Mouse (Mus musculus) E14TG2a.4 (cell line): Measurements from ENCODE around the gene Pex5.

Source experiments
- H3K27me3 ChIP-seq: 2 replicates; pipeline ENCODE4 v1.6.1; 2014; ENCODE audit warnings: low read length, control low read depth; ENCODE audit not compliant: insufficient read depth
- H3K36me3 ChIP-seq: 2 replicates; pipeline ENCODE4 v1.6.1; 2014; ENCODE audit warnings: low read length, control low read depth; ENCODE audit not compliant: insufficient read depth
- H3K4me1 ChIP-seq: replicated peaks from 2 replicates; pipeline ENCODE4 v1.6.1; 2014; ENCODE audit warnings: low read depth, low read length, control low read depth
- H3K4me3 ChIP-seq: replicated peaks from 2 replicates; pipeline ENCODE4 v1.5.1; 2014; ENCODE audit warnings: mild to moderate bottlenecking, low read length
- H3K9me3 ChIP-seq: 2 replicates; pipeline ENCODE4 v1.6.1; 2014; ENCODE audit warnings: low read length, control low read depth
- CTCF ChIP-seq: conservative IDR thresholded peaks from 2 replicates; pipeline ENCODE4 v1.5.1; 2014; ENCODE audit warnings: low read length
- NANOG ChIP-seq: IDR thresholded peaks from 2 replicates; pipeline ENCODE4 v1.6.1; 2014; ENCODE audit warnings: borderline replicate concordance, low read length, mixed read lengths
- POU5F1 ChIP-seq: IDR thresholded peaks from 2 replicates; pipeline ENCODE4 v1.6.1; 2014; ENCODE audit warnings: low read length, borderline replicate concordance

The Pex5 gene

DNA sequence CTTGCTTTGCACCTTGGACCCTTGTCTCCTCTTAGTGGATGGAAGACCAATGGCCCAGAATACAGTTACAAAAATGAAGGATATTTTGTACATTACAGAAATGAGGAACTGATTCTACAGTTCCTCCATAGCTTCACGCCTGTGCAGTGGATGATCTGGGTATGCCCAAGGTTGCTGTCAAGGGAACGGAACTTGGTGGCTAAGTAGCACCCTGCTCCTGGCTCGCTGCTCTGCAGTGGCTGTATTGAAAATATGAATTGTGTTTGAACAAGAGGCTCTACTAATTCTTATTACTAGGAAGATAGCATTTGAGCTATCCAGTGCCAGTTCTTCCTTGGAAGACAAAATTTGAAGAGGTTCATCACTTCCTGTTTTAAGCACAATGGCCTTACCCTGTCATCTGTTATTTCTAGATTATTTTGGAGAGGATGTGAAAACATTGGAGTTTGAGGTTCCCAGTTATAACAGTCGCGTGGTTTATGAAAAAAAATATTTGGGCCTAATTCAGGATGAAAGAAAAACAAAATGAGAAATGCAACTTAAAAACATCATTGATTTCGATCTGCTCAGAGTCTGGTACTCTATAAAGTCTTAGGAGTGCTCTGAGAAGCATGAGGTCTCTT, 41.2 kb downstream of the Pex5 start:
- no peak overlapping the region for H3K4me3 ChIP-seq
- no peaks in the 10 kb centered on the region for H3K36me3 ChIP-seq
- TF ChIP-seq CTCF (no peak), NANOG (no peak)

DNA sequence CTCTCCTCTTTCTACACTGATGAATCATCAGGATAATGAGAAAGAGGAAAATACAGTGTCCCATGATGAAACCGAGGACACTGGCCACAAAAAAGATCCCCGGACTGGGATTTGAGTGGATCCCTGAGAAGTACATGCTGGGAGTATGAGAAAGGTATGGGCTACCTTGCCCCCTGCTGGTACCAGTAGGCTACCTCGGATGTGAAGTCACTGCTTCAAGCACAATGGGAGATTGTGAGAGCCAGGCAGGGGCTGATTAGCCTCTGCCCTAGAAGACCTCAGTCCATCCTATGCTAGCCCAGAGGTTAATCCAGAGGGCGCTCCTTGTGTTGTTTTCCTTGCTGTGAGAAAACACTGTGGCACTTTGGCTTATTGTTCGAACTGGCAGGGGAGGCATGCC, 50.5 kb downstream of the Pex5 start:
- no peak overlapping the region for H3K4me3 ChIP-seq
- no peaks in the 10 kb centered on the region for H3K36me3 ChIP-seq
- TF ChIP-seq NANOG (no peak), CTCF (no peak), POU5F1 (no peak)
- H3K4me1 ChIP-seq = peaks cover 5% of the 10 kb centered on the region; the same call in 1 of the 2 replicates
- H3K27me3 ChIP-seq = no peaks in the 10 kb centered on the region
- H3K9me3 ChIP-seq = no peaks in the 10 kb centered on the region

More for the DNA sequence above, 41.2 kb downstream of the Pex5 start:
- H3K4me1 ChIP-seq = no peaks in the 10 kb centered on the region
- no peaks in the 10 kb centered on the region for H3K27me3 ChIP-seq
- H3K9me3 ChIP-seq = no peaks in the 10 kb centered on the region

DNA sequence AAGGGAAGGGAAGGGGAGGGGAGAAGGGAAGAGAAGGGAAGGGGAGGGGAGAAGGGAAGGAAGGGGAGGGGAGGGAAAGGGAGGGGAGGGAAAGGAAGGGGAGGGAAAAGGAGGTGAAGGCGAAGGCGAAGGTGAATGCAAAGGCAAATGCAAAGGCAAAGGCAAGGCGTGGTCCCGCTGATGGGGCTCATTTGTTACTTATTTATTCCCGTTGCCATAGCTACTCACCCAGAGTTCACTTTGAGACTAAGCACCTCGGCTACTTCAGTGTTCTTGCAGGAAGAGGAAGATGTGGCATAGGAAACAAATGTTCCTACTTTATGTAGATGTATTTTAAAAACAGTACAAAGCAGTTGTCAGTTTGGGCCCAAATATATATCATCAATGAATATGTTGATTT, 54.3 kb downstream of the Pex5 start:
- TF ChIP-seq NANOG = no peak
- no peak for TF ChIP-seq CTCF
- no peak for TF ChIP-seq POU5F1
- Histone ChIP-seq H3K36me3 (no peaks in the 10 kb centered on the region), H3K9me3 (no peaks in the 10 kb centered on the region), H3K4me1 (peaks cover 5% of the 10 kb centered on the region; the same call in 1 of the 2 replicates), H3K27me3 (no peaks in the 10 kb centered on the region), H3K4me3 (no peak overlapping the region)

DNA sequence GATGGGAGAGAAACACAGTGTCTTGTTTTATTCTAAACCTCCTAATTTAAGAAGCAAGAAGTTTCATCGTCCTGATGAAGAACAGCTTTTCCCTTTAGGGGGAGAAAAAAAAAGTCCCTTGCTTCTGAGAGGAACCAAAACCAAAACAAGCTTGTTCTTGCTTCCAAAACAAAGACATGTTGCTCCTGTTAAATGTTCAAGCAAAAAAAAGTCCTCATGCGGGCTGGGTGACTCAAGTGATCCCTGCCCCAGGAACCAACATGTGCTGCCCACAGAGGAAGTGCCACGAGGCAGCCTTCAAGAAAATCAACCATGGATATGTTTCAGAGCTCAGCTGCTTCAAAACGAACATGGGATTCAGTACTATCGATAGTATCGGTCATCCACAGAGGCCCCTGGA, 55.9 kb downstream of the Pex5 start:
- H3K27me3 ChIP-seq = no peaks in the 10 kb centered on the region
- H3K4me1 ChIP-seq = peaks cover 5% of the 10 kb centered on the region; the same call in 1 of the 2 replicates
- H3K9me3 ChIP-seq = no peaks in the 10 kb centered on the region
- H3K4me3 ChIP-seq = no peak overlapping the region
- no peaks in the 10 kb centered on the region for H3K36me3 ChIP-seq
- TF ChIP-seq POU5F1 = no peak
- TF ChIP-seq NANOG = no peak

DNA sequence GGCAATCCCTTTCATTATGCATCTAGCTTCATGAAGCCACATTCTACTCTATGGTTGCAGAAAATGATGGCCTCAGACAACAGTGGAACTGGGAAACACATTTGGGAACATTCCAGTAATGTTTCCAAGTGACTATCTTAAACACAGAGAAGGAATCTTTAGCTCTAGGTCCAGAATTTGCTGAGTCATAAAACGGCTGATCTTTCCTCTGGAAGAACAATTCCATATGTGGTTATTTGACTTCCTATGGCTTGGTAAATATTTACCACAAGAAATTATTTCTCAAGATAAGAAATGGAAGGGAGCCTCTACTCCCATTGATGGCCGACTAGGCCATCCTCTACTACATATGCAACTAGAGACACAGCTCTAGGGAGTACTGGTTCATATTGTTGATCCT, 61.6 kb downstream of the Pex5 start:
- H3K9me3 ChIP-seq = no peaks in the 10 kb centered on the region
- no peaks in the 10 kb centered on the region for H3K27me3 ChIP-seq
- no peak overlapping the region for H3K4me3 ChIP-seq
- H3K4me1 ChIP-seq = no peaks in the 10 kb centered on the region
- H3K36me3 ChIP-seq = no peaks in the 10 kb centered on the region
- no peak for TF ChIP-seq NANOG
- TF ChIP-seq POU5F1 = no peak
